Mouse (Mus musculus): ENCODE data around the gene Zfp518b. TPM values are rescaled to one million over a fixed set of nuclear protein-coding genes. Genes with fewer than 3 reads are reported as not detected.

Gene Zfp518b
- polyA plus RNA-seq, 1 experiment from 2014 or later = 8.2 TPM

DNA sequence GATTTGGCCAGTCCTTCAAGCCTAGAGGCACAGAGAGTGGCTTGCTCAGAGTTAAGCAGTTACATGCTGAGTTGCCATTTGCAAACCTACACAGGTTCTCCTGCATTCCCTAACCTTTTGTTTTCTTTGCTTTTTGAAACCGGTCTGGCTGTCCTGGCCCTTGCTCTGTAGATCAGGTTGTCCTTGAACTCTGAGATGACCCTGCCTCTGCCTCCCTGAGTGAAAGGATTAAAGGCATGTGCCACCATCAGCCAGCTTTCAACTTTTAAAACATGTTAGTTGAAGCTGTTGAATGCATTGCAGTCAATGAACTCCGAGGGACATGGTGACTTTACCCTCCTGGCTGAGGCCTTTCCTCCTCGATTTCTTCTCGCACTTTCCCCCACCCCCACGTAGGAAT lies 25.8 kb downstream of the Zfp518b start:
- H3K27me3 ChIP-seq (replicated peaks) = no peaks in the 10 kb centered on the region
- H3K27ac ChIP-seq (replicated peaks) = no peak overlapping the region
- no peak for ATAC-seq (ENCODE audit: extremely low read depth, insufficient number of reproducible peaks, low FRiP score, low TSS enrichment)
- no peak overlapping the region for H3K4me2 ChIP-seq
- no peak overlapping the region for H3K9ac ChIP-seq
- no peak overlapping the region for H3K4me3 ChIP-seq
- no peaks in the 10 kb centered on the region for H3K9me3 ChIP-seq
- 78% methylated on average over 5 of the region's 5 CpGs for WGBS
- H3K36me3 ChIP-seq = no peaks in the 10 kb centered on the region
- H3K4me1 ChIP-seq = no peaks in the 10 kb centered on the region

GRCm38 (mm10) chr5:38656204-38656603 lies 28.4 kb downstream of the Zfp518b start:
- Histone ChIP-seq H3K4me2 (no peak overlapping the region), H3K27ac (replicated peaks) (no peak overlapping the region), H3K36me3 (no peaks in the 10 kb centered on the region), H3K9ac (no peak overlapping the region), H3K4me1 (no peaks in the 10 kb centered on the region), H3K27me3 (replicated peaks) (no peaks in the 10 kb centered on the region), H3K4me3 (no peak overlapping the region), H3K9me3 (no peaks in the 10 kb centered on the region)
- ATAC-seq (ENCODE audit: extremely low read depth, insufficient number of reproducible peaks, low FRiP score, low TSS enrichment) = no peak
- WGBS = 64% methylated on average over 6 of the region's 6 CpGs

DNA sequence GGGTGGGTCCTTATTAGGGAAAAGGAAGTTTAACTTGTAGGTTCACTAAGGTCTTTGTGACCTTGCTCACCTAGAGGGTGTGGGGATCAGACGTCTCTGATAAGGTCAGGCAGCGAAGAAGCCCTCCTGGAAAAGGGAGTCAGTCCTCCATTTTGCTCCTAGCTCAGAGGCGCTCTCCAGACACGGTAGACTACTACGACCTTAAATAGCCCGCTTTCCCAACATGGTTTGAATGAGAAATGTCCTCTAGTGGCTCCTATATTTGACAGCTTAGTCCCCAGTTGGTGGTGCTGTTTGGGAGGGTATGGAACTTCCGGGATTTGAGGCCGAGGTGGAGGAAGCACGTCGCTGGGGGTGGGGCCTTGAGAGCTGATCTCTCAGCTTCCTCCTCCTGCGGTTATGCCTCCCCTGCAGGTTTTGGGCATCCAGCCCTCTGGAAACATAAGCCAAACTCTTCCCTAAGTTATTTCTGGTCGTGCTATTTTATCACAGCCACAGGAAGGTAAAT lies 29.2 kb downstream of the Zfp518b start:
- Histone ChIP-seq H3K4me2 (no peak overlapping the region), H3K27me3 (replicated peaks) (no peaks in the 10 kb centered on the region), H3K27ac (replicated peaks) (no peak overlapping the region), H3K9ac (no peak overlapping the region), H3K9me3 (no peaks in the 10 kb centered on the region), H3K4me1 (no peaks in the 10 kb centered on the region), H3K4me3 (no peak overlapping the region), H3K36me3 (no peaks in the 10 kb centered on the region)
- no peak for ATAC-seq (ENCODE audit: extremely low read depth, insufficient number of reproducible peaks, low FRiP score, low TSS enrichment)
- WGBS = 65% methylated on average over 12 of the region's 12 CpGs

GRCm38 (mm10) chr5:38654571-38654970 lies 30.1 kb downstream of the Zfp518b start:
- Histone ChIP-seq H3K4me1 (no peaks in the 10 kb centered on the region), H3K4me2 (no peak overlapping the region), H3K9ac (no peak overlapping the region), H3K9me3 (no peaks in the 10 kb centered on the region), H3K27ac (replicated peaks) (no peak overlapping the region), H3K27me3 (replicated peaks) (no peaks in the 10 kb centered on the region), H3K36me3 (no peaks in the 10 kb centered on the region), H3K4me3 (no peak overlapping the region)
- WGBS = 24% methylated on average over 1 of the region's 1 CpGs
- no peak for ATAC-seq (ENCODE audit: extremely low read depth, insufficient number of reproducible peaks, low FRiP score, low TSS enrichment)

- WGBS = 50% methylated on average over 2 of the region's 2 CpGs
- no peak overlapping the region for H3K4me3 ChIP-seq
Measured at GRCm38 (mm10) chr5:38653101-38653500, 31.5 kb downstream of the Zfp518b start.

GRCm38 (mm10) chr5:38651455-38651854 lies 33.2 kb downstream of the Zfp518b start:
- Histone ChIP-seq H3K9me3 (no peaks in the 10 kb centered on the region), H3K27me3 (replicated peaks) (no peaks in the 10 kb centered on the region), H3K36me3 (no peaks in the 10 kb centered on the region), H3K4me3 (no peak overlapping the region), H3K4me2 (no peak overlapping the region), H3K4me1 (no peaks in the 10 kb centered on the region), H3K27ac (replicated peaks) (no peak overlapping the region), H3K9ac (no peak overlapping the region)
- ATAC-seq (ENCODE audit: extremely low read depth, insufficient number of reproducible peaks, low FRiP score, low TSS enrichment) = no peak
- 65% methylated on average over 5 of the region's 5 CpGs for whole genome bisulfite sequencing

More at GRCm38 (mm10) chr5:38653101-38653500, 31.5 kb downstream of the Zfp518b start:
- no peak for ATAC-seq (ENCODE audit: extremely low read depth, insufficient number of reproducible peaks, low FRiP score, low TSS enrichment)
- no peaks in the 10 kb centered on the region for H3K36me3 ChIP-seq
- H3K27me3 ChIP-seq (replicated peaks) = no peaks in the 10 kb centered on the region
- H3K9ac ChIP-seq = no peak overlapping the region
- H3K4me2 ChIP-seq = no peak overlapping the region
- H3K4me1 ChIP-seq = no peaks in the 10 kb centered on the region
- H3K27ac ChIP-seq (replicated peaks) = no peak overlapping the region
- H3K9me3 ChIP-seq = no peaks in the 10 kb centered on the region

DNA sequence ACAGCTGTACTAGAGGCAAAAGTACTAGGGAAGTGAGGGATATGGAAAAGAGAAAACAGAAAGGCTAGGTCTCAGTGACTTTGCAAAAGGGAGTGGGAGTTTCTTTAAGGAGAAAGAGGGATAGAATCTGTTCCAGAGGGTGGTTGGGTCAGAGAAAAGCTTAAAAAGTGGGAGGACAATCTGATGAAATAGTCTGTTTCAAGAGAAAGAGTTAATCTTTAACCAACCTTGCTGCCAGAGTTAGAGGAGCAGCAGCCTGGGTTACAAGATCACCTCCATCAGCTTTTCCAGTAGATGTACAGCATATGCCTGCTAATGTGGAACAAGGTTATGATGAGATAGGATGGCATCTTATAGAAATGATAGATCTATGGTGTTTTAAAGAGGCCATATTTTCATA lies 43.1 kb downstream of the Zfp518b start:
- Histone ChIP-seq H3K4me1 (no peaks in the 10 kb centered on the region), H3K27me3 (replicated peaks) (no peaks in the 10 kb centered on the region), H3K4me3 (no peak overlapping the region), H3K9me3 (peaks cover 11% of the 10 kb centered on the region), H3K9ac (no peak overlapping the region), H3K36me3 (no peaks in the 10 kb centered on the region), H3K27ac (replicated peaks) (no peak overlapping the region), H3K4me2 (no peak overlapping the region)
- ATAC-seq (ENCODE audit: extremely low read depth, insufficient number of reproducible peaks, low FRiP score, low TSS enrichment) = no peak

GRCm38 (mm10) chr5:38636301-38636749 lies 48.3 kb downstream of the Zfp518b start:
- Histone ChIP-seq H3K36me3 (no peaks in the 10 kb centered on the region), H3K4me1 (no peaks in the 10 kb centered on the region), H3K9ac (no peak overlapping the region), H3K4me3 (no peak overlapping the region), H3K27me3 (replicated peaks) (no peaks in the 10 kb centered on the region), H3K4me2 (no peak overlapping the region), H3K27ac (replicated peaks) (no peak overlapping the region), H3K9me3 (no peaks in the 10 kb centered on the region)
- WGBS = 77% methylated on average over 5 of the region's 5 CpGs
- no peak for ATAC-seq (ENCODE audit: extremely low read depth, insufficient number of reproducible peaks, low FRiP score, low TSS enrichment)

DNA sequence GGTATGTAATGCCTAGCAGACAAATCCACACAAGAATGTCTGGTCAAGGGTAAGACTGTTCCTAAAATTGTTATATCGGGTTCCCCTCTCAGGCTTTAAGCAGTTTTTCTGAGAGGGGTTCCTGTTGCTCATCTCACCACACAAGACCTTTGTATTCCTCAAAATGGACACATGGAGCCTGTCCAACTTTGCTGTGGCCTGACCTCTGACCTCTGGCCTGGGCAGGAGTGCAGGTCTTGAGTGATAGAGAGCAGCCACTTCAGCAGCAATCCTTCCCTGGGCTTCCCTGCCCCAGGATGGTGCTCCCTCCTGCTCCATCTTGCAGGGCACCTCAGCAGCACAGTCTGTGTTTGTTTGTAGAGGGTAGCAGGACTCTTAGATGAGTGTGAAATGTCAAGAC lies 48.9 kb downstream of the Zfp518b start:
- H3K4me2 ChIP-seq = no peak overlapping the region
- no peaks in the 10 kb centered on the region for H3K4me1 ChIP-seq
- no peaks in the 10 kb centered on the region for H3K27me3 ChIP-seq (replicated peaks)
- H3K36me3 ChIP-seq = no peaks in the 10 kb centered on the region
- 71% methylated on average over 1 of the region's 1 CpGs for WGBS
- no peak overlapping the region for H3K27ac ChIP-seq (replicated peaks)
- no peak for ATAC-seq (ENCODE audit: extremely low read depth, insufficient number of reproducible peaks, low FRiP score, low TSS enrichment)
- H3K9me3 ChIP-seq = no peaks in the 10 kb centered on the region
- no peak overlapping the region for H3K4me3 ChIP-seq
- no peak overlapping the region for H3K9ac ChIP-seq

DNA sequence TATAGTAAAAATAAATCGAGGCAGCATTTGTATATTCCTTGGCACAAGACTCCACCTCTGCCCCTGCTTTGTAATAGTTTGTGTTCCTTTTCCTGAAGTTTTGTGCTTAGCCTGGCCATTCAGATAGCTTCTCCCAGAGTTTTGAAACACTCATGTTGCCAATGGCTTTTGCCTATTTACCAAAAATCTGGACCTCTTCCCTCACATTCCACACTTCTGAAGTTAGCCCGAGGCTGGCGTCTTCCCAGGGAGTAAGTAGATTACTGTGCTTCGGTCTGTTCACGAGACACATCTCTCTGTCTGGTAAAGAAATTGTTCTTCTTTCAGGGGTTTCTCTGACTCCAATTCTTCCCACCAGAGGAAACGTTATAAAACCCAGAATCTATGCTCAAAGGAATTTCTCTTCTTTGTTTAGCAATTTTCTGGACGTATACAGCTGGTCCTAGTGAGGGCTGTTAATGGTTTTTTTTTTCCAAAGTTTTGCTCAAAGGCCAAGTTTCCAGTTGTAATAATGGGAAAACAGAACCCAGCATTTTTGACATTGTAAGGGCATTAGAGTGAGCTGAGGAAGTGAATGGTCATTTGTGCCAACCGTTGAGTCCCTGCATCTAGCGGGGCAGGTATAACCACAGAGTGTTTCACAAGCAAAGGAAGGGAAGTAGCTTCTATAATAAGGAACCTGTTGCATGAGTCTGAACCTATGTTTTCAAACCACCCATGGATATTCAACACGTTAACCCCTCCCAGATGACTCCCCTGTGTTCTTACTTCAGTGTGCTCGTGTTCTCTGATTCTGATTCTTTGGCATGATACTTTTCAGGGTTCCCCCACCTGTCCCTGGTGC lies 50.1 kb downstream of the Zfp518b start:
- H3K4me1 ChIP-seq = no peaks in the 10 kb centered on the region
- no peak overlapping the region for H3K27ac ChIP-seq (replicated peaks)
- no peaks in the 10 kb centered on the region for H3K27me3 ChIP-seq (replicated peaks)
- no peaks in the 10 kb centered on the region for H3K36me3 ChIP-seq
- ATAC-seq (ENCODE audit: extremely low read depth, insufficient number of reproducible peaks, low FRiP score, low TSS enrichment) = no peak
- H3K4me2 ChIP-seq = no peak overlapping the region
- WGBS = 66% methylated on average over 11 of the region's 11 CpGs
- no peak overlapping the region for H3K4me3 ChIP-seq
- no peaks in the 10 kb centered on the region for H3K9me3 ChIP-seq
- H3K9ac ChIP-seq = no peak overlapping the region

DNA sequence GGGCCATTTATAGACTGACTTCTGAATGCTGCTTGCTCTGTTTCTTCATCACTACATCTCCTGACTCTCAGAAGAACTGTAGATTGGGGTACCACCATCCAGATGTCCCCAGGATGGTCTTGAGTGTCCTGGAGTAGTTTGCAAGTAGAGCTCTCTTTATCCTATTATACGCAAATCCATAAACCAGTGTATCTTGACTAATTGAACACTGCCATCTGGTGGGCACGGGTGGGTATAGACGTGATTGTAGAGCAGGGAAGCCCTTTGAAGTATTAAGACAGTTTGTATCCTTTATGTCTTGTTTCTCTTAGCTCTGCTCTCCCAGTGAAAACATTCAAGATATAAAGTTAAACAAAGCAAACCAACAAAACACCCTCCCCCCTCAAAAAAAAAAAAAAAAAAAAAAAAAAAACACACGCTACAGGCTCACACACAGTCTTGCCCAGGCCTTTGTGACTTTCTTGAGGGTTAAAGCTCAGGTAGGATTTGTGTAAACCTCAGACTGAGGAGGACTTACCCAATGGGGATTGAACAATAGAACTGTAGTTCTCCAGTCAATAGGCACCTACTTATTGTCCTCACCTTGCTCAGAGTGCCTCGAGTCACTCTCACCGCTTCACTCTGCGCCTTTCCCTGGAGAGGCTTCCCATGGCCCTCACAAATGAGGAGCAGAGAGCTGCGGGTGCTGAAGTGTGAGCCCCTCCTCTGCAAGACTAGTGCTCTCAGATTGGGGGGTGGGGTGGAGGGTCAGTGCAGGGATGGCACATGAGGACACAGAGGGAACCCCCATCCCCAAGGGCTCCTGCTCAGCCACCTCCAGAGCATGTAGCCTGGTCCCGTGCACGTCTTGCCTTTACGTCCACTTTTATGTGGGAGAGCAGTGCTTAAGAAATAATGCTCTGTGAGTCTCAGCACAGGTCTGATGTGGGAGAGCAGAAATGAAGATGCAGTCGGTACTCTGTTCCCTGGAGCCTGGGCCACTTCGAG lies 51.9 kb downstream of the Zfp518b start:
- Histone ChIP-seq H3K4me2 (no peak overlapping the region), H3K4me1 (no peaks in the 10 kb centered on the region), H3K27ac (replicated peaks) (no peak overlapping the region), H3K4me3 (no peak overlapping the region), H3K9me3 (no peaks in the 10 kb centered on the region), H3K36me3 (no peaks in the 10 kb centered on the region), H3K27me3 (replicated peaks) (no peaks in the 10 kb centered on the region), H3K9ac (no peak overlapping the region)
- no peak for ATAC-seq (ENCODE audit: extremely low read depth, insufficient number of reproducible peaks, low FRiP score, low TSS enrichment)
- 64% methylated on average over 13 of the region's 13 CpGs for WGBS

Measured in heart, embryonic 13.5 days (tissue).